Mouse (Mus musculus): ENCODE results near the gene Fjx1. TPM values are rescaled to one million over a fixed set of nuclear protein-coding genes. Genes with fewer than 3 reads are reported as not detected.

Fjx1 gene
- 0.75 and 0.77 TPM in 2 replicates for polyA plus RNA-seq (2012; rRNA removed)

GRCm38 (mm10) chr2:102451671-102452549, at the start of gene Fjx1:
TSS of gene Fjx1 (minus strand) at chr2:102452499.

GRCm38 (mm10) chr2:102407363-102408184, 44.7 kb downstream of the Fjx1 start, which contains the start of gene Trim44:
TSS of gene Trim44 (minus strand) at chr2:102407828.

Other genes starting within 250 kb of the Fjx1 start
- gene Trim44, start 44.7 kb downstream of the Fjx1 start, polyA plus RNA-seq (2012; rRNA removed): 14.1 and 17.2 TPM in 2 replicates
- gene Pamr1, start 97.5 kb upstream of the Fjx1 start, polyA plus RNA-seq (2012; rRNA removed): 6.3 and 6.8 TPM in 2 replicates
- gene Slc1a2, start 206.2 kb upstream of the Fjx1 start, polyA plus RNA-seq (2012; rRNA removed): 0.57 and 0.74 TPM in 2 replicates

Data from liver, embryonic 18 days (tissue).